Mouse (Mus musculus) CH12.LX (cell line): Measurements from ENCODE around the gene Pde4d. TPM values are rescaled to one million over a fixed set of nuclear protein-coding genes. Genes with fewer than 3 reads are reported as not detected.

ENCODE experiments used
- DNase-seq: peaks from one replicate; pipeline ENCODE4 v3.0.0-alpha.2; 2013; ENCODE audit errors: extremely low read depth
- H3K27ac ChIP-seq: 2 replicates; pipeline ENCODE4 v1.5.1; 2012; ENCODE audit warnings: low read depth, mild to moderate bottlenecking, control low read depth, moderate library complexity; ENCODE audit not compliant: insufficient read depth
- H3K27me3 ChIP-seq: replicated peaks from 2 replicates; pipeline ENCODE3; 2012; ENCODE audit warnings: inconsistent platforms
- H3K36me3 ChIP-seq, 2 experiments: replicated peaks in 1 of 2; 2 replicates each; pipeline versions ENCODE3 to v1.6.1; 2012; ENCODE audit warnings: inconsistent platforms in 1 of 2, low read length in 1 of 2, mild to moderate bottlenecking in 1 of 2, mixed read lengths in 1 of 2, moderate library complexity in 1 of 2; ENCODE audit not compliant: control insufficient read depth in 1 of 2, insufficient read depth in 1 of 2
- H3K4me1 ChIP-seq, 2 experiments: 2 replicates each; pipeline ENCODE4 v1.6.1; 2012; ENCODE audit warnings: inconsistent platforms in 1 of 2, moderate library complexity in 1 of 2; ENCODE audit not compliant: insufficient read depth in 2 of 2, control insufficient read depth in 1 of 2
- H3K4me2 ChIP-seq: 2 replicates; pipeline ENCODE4 v1.6.1; 2012; ENCODE audit warnings: low read depth, mild to moderate bottlenecking, control low read depth; ENCODE audit not compliant: poor library complexity, insufficient read depth, severe bottlenecking
- H3K4me3 ChIP-seq, 3 experiments: fragments of 150-350 bp in 1 of 3; sonication (generic) in 1 of 3; replicated peaks in 1 of 3; 2 replicates each; pipeline versions ENCODE3 to v1.5.1; 2011 to 2012; ENCODE audit warnings: low read depth in 2 of 3, low read length in 2 of 3, mild to moderate bottlenecking in 2 of 3, moderate library complexity in 2 of 3, control low read depth in 1 of 3, improper control_type of control experiment in 1 of 3, inconsistent platforms in 1 of 3, mixed read lengths in 1 of 3; ENCODE audit not compliant: poor library complexity in 1 of 3
- H3K79me2 ChIP-seq: replicated peaks from 2 replicates; pipeline ENCODE4 v1.6.1; 2012; ENCODE audit warnings: mild to moderate bottlenecking, moderate library complexity; ENCODE audit not compliant: control insufficient read depth, poor library complexity, insufficient read depth, severe bottlenecking; ENCODE audit errors: extremely low read depth
- H3K9ac ChIP-seq: 2 replicates; pipeline ENCODE4 v1.6.1; 2012; ENCODE audit warnings: low read depth, mild to moderate bottlenecking, control low read depth, moderate library complexity; ENCODE audit not compliant: insufficient read depth
- H3K9me3 ChIP-seq: replicated peaks from 2 replicates; pipeline ENCODE3; 2012; ENCODE audit warnings: low read length, inconsistent platforms, mixed read lengths
- BHLHE40 ChIP-seq: IDR thresholded peaks from 2 replicates; pipeline ENCODE4 v1.6.1; 2011; ENCODE audit warnings: mild to moderate bottlenecking, low read depth, low read length, improper control_type of control experiment
- CHD1 ChIP-seq: IDR thresholded peaks from 2 replicates; pipeline ENCODE4 v1.6.1; 2012; ENCODE audit warnings: low read depth, low read length, improper control_type of control experiment, inconsistent platforms
- CTCF ChIP-seq, 2 experiments: IDR thresholded peaks in 1 of 2; conservative IDR thresholded peaks in 1 of 2; 2 replicates each; pipeline ENCODE4 v1.5.1; 2011 to 2012; ENCODE audit warnings: low read depth in 2 of 2, low read length in 2 of 2, improper control_type of control experiment in 1 of 2, inconsistent platforms in 1 of 2, mild to moderate bottlenecking in 1 of 2, moderate library complexity in 1 of 2
- E2F4 ChIP-seq: IDR thresholded peaks from 2 replicates; pipeline ENCODE4 v1.6.1; 2011; ENCODE audit warnings: low read depth, low read length, improper control_type of control experiment; ENCODE audit not compliant: insufficient replicate concordance
- ELF1 ChIP-seq: IDR thresholded peaks from 2 replicates; pipeline ENCODE4 v1.6.1; 2014; ENCODE audit warnings: low read depth, mild to moderate bottlenecking, inconsistent platforms, low read length, improper control_type of control experiment
- EP300 ChIP-seq: IDR thresholded peaks from 2 replicates; pipeline ENCODE4 v1.6.1; 2011; ENCODE audit warnings: low read length, improper control_type of control experiment
- ETS1 ChIP-seq: conservative IDR thresholded peaks from 2 replicates; pipeline ENCODE4 v1.6.1; 2012; ENCODE audit warnings: low read depth, mild to moderate bottlenecking, inconsistent platforms, low read length, improper control_type of control experiment, moderate library complexity
- IRF4 ChIP-seq: IDR thresholded peaks from 2 replicates; pipeline ENCODE4 v1.6.1; 2014; ENCODE audit warnings: low read depth, mild to moderate bottlenecking, inconsistent platforms, low read length, improper control_type of control experiment
- JUN ChIP-seq: IDR thresholded peaks from 2 replicates; pipeline ENCODE4 v1.6.1; 2011; ENCODE audit warnings: low read depth, mild to moderate bottlenecking, low read length, improper control_type of control experiment, moderate library complexity; ENCODE audit not compliant: insufficient read depth
- JUND ChIP-seq: conservative IDR thresholded peaks from 2 replicates; pipeline ENCODE4 v1.6.1; 2011; ENCODE audit warnings: low read depth, low read length, improper control_type of control experiment
- MAX ChIP-seq: IDR thresholded peaks from 2 replicates; pipeline ENCODE4 v1.6.1; 2011; ENCODE audit warnings: low read length, improper control_type of control experiment
- MAZ ChIP-seq: IDR thresholded peaks from 2 replicates; pipeline ENCODE4 v1.6.1; 2012; ENCODE audit warnings: low read depth, mild to moderate bottlenecking, inconsistent platforms, low read length, improper control_type of control experiment, moderate library complexity
- MEF2A ChIP-seq: IDR thresholded peaks from 2 replicates; pipeline ENCODE4 v1.6.1; 2014; ENCODE audit warnings: low read depth, mild to moderate bottlenecking, inconsistent platforms, low read length, improper control_type of control experiment, borderline replicate concordance
- MYC ChIP-seq: IDR thresholded peaks from 2 replicates; pipeline ENCODE4 v1.6.1; 2011; ENCODE audit warnings: low read depth, mild to moderate bottlenecking, improper control_type of control experiment, low read length
- NELFE ChIP-seq: IDR thresholded peaks from 2 replicates; pipeline ENCODE4 v1.6.1; 2011; ENCODE audit warnings: low read depth, low read length, improper control_type of control experiment
- NRF1 ChIP-seq: IDR thresholded peaks from 2 replicates; pipeline ENCODE4 v1.6.1; 2014; ENCODE audit warnings: low read depth, mild to moderate bottlenecking, inconsistent platforms, low read length, improper control_type of control experiment, moderate library complexity
- PAX5 ChIP-seq: IDR thresholded peaks from 2 replicates; pipeline ENCODE4 v1.6.1; 2012; ENCODE audit warnings: low read length, inconsistent platforms, mixed read lengths
- POLR2A ChIP-seq: IDR thresholded peaks from 2 replicates; pipeline ENCODE4 v1.6.1; 2011; ENCODE audit warnings: low read depth, mild to moderate bottlenecking, improper control_type of control experiment, low read length
- RAD21 ChIP-seq: IDR thresholded peaks from 2 replicates; pipeline ENCODE4 v1.6.1; 2011; ENCODE audit warnings: low read depth, mild to moderate bottlenecking, low read length, improper control_type of control experiment, moderate library complexity
- SIN3A ChIP-seq: IDR thresholded peaks from 2 replicates; pipeline ENCODE4 v1.6.1; 2012; ENCODE audit warnings: low read length, improper control_type of control experiment, inconsistent platforms
- SMC3 ChIP-seq: IDR thresholded peaks from 2 replicates; pipeline ENCODE4 v1.6.1; 2011; ENCODE audit warnings: low read depth, low read length, improper control_type of control experiment
- TCF12 ChIP-seq: IDR thresholded peaks from 2 replicates; pipeline ENCODE4 v1.6.1; 2014; ENCODE audit warnings: low read depth, mild to moderate bottlenecking, inconsistent platforms, low read length, improper control_type of control experiment
- UBTF ChIP-seq: IDR thresholded peaks from 2 replicates; pipeline ENCODE4 v1.6.1; 2012; ENCODE audit warnings: low read depth, mild to moderate bottlenecking, inconsistent platforms, low read length, improper control_type of control experiment, moderate library complexity
- USF1 ChIP-seq: IDR thresholded peaks from 2 replicates; pipeline ENCODE4 v1.6.1; 2014; ENCODE audit warnings: low read depth, mild to moderate bottlenecking, inconsistent platforms, low read length, improper control_type of control experiment
- ZKSCAN1 ChIP-seq: IDR thresholded peaks from 2 replicates; pipeline ENCODE4 v1.6.1; 2012; ENCODE audit warnings: low read depth, inconsistent platforms, low read length, improper control_type of control experiment, borderline replicate concordance
- dilution Hi-C: fragments of 300-500 bp; cut with MboI; formaldehyde crosslinking; loops from 2 replicates; pipeline ENCODE4 v1.14.3; 2020; ENCODE audit warnings: low sequenced_read_pairs; ENCODE audit not compliant: extremely low pct_unique_long_range_greater_than_20kb, extremely low pct_ligation_motif_present
- in situ Hi-C: fragments of 300-500 bp; cut with MboI; formaldehyde crosslinking; loops from 3 replicates; pipeline ENCODE4 v1.14.3; 2019; ENCODE audit warnings: low sequenced_read_pairs, low pct_ligation_motif_present, low pct_unique_long_range_greater_than_20kb, mixed read lengths
- polyA plus RNA-seq: library from polyadenylated mRNA; unstranded; fragments of >175 nt; gene quantifications from 2 replicates; pipeline ENCODE4 v1.2.1, GENCODE M21; 2012; ENCODE audit warnings: low read depth; ENCODE audit not compliant: insufficient read length
- total RNA-seq, 2 experiments: library from RNA; depleted of rRNA; stranded (reverse); fragments of 300-350 nt in 1 of 2; fragments of >200 nt in 1 of 2; gene quantifications; 2 replicates each; pipeline ENCODE4 v1.2.3; 2012 to 2014

The Pde4d gene
- total and polyA plus RNA-seq, 3 experiments = not detected

DNA sequence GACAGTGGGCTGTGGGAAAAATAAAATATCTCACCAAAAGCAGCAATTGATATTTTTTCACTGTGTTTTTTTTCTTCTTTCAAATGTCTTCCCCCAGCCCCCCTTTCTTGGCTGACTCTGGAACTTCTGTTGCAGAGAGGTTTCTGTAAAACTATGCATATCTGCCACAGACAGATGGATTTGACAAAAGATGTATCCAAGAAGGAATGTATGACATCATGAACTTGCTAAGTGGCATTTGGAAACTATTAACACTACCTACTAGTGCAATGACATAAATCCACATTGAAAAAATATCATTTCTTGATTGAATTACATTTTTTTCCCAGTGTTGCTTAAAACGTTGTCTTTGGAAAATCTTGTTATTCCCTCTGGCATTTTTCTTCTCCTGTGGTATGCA is 51.6 kb downstream of the Pde4d start:
- Histone ChIP-seq H3K4me1 (no peaks in the 10 kb centered on the region), H3K4me3 (no peak overlapping the region), H3K36me3 (no peaks in the 10 kb centered on the region), H3K9me3 (no peaks in the 10 kb centered on the region), H3K9ac (no peak overlapping the region), H3K79me2 (no peaks in the 10 kb centered on the region), H3K27me3 (no peaks in the 10 kb centered on the region), H3K4me2 (no peak overlapping the region), H3K27ac (no peak overlapping the region)
- dilution Hi-C loops = no loop called here
- in situ Hi-C loops = no loop called here
- TF ChIP-seq IRF4 (no peak), POLR2A (no peak), MAZ (no peak), JUND (no peak), PAX5 (no peak), USF1 (no peak), EP300 (no peak), NELFE (no peak), BHLHE40 (no peak), E2F4 (no peak), CHD1 (no peak), TCF12 (no peak), MEF2A (no peak), CTCF (conservative IDR thresholded peaks at IDR 0.05 in 1 of 2, IDR thresholded peaks at IDR 0.05 in 1 of 2; ENCODE audit: low read depth in 2 of 2, low read length in 2 of 2) (no peak), RAD21 (no peak), NRF1 (no peak), UBTF (no peak), SMC3 (no peak), MAX (no peak), SIN3A (no peak)
- no peak for DNase-seq

DNA sequence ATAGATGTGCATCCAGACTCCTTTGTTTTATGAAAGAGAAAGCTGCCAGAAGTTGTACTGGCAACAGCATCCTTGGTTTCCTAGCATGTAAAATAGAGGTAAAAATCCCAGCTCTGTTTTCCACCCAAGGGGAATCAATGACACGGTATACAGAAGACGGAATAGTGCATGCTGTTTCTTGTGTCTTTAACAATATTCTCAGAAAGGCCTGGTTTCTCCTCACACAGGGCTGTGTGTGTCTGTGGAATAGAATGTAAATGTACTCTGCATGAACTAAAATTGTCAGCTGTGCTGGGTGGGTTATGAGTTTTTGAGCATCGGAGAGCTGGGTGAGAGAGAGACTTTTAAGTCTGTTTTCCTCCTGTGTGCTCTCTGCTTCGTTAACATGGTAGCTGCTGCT is 74.8 kb downstream of the Pde4d start:
- in situ Hi-C loops (no loop called here), dilution Hi-C loops (no loop called here)
- H3K4me2 ChIP-seq = no peak overlapping the region
- no peak overlapping the region for H3K4me3 ChIP-seq
- H3K79me2 ChIP-seq = no peaks in the 10 kb centered on the region
- no peaks in the 10 kb centered on the region for H3K36me3 ChIP-seq
- H3K9ac ChIP-seq = no peak overlapping the region
- H3K4me1 ChIP-seq = peaks cover 14 to 23% of the 10 kb centered on the region in 2 experiments; a peak in 3 of 4 replicates
- TF ChIP-seq MEF2A (no peak), CTCF (conservative IDR thresholded peaks at IDR 0.05 in 1 of 2, IDR thresholded peaks at IDR 0.05 in 1 of 2; ENCODE audit: low read depth in 2 of 2, low read length in 2 of 2) (no peak), POLR2A (no peak), USF1 (no peak), RAD21 (no peak), MAX (no peak), MYC (no peak), E2F4 (no peak), TCF12 (no peak), EP300 (no peak), JUND (no peak), JUN (no peak), SIN3A (no peak), ZKSCAN1 (no peak), NRF1 (no peak), ELF1 (no peak), ETS1 (no peak)
- no peaks in the 10 kb centered on the region for H3K9me3 ChIP-seq
- H3K27me3 ChIP-seq = no peaks in the 10 kb centered on the region
- DNase-seq = no peak
- H3K27ac ChIP-seq = no peak overlapping the region
